Mouse (Mus musculus) myocyte (in vitro differentiated cells): Measurements from ENCODE around the gene Myo18b.

ENCODE experiments used
- CEBPB ChIP-seq: IDR thresholded peaks from 2 replicates; pipeline ENCODE4 v1.6.1; 2011; ENCODE audit warnings: mild to moderate bottlenecking, moderate library complexity; ENCODE audit not compliant: poor library complexity, insufficient read depth, severe bottlenecking
- E2F4 ChIP-seq: IDR thresholded peaks from one replicate; pipeline ENCODE4 v1.6.1; 2011; ENCODE audit warnings: mild to moderate bottlenecking, control low read depth, moderate library complexity; ENCODE audit not compliant: insufficient read depth
- MAX ChIP-seq: IDR thresholded peaks from one replicate; pipeline ENCODE4 v1.6.1; 2011; ENCODE audit warnings: low read depth, mild to moderate bottlenecking, control low read depth
- MYOD1 ChIP-seq, 3 experiments: IDR thresholded peaks; one replicate each; pipeline ENCODE4 v1.6.1; 2011; ENCODE audit warnings: control low read depth in 2 of 3, low read depth in 2 of 3, mild to moderate bottlenecking in 2 of 3, moderate library complexity in 1 of 3; ENCODE audit not compliant: insufficient read length in 2 of 3, control insufficient read depth in 1 of 3
- POLR2A ChIP-seq: IDR thresholded peaks from one replicate; pipeline ENCODE4 v1.6.1; 2011; ENCODE audit warnings: low read depth, mild to moderate bottlenecking, control low read depth, moderate library complexity; ENCODE audit not compliant: insufficient read length
- POLR2AphosphoS2 ChIP-seq: IDR thresholded peaks from one replicate; pipeline ENCODE4 v1.6.1; 2011; ENCODE audit warnings: low read depth, control low read depth; ENCODE audit not compliant: insufficient read length
- REST ChIP-seq: IDR thresholded peaks from one replicate; pipeline ENCODE4 v1.6.1; 2011; ENCODE audit warnings: mild to moderate bottlenecking, control low read depth, moderate library complexity; ENCODE audit not compliant: insufficient read depth, insufficient read length
- TCF12 ChIP-seq: IDR thresholded peaks from one replicate; pipeline ENCODE4 v1.6.1; 2011; ENCODE audit warnings: mild to moderate bottlenecking, control low read depth; ENCODE audit not compliant: poor library complexity, insufficient read depth, severe bottlenecking
- USF1 ChIP-seq: IDR thresholded peaks from one replicate; pipeline ENCODE4 v1.6.1; 2011; ENCODE audit warnings: low read depth, mild to moderate bottlenecking, control low read depth, moderate library complexity

- TF ChIP-seq POLR2A (no peak), USF1 (no peak), TCF12 (no peak), CEBPB (no peak), POLR2AphosphoS2 (no peak), REST (no peak), E2F4 (no peak), MAX (no peak), MYOD1 (IDR thresholded peaks at IDR 0.05; ENCODE audit: control insufficient read depth in 1 of 3, insufficient read length in 2 of 3, low read depth in 2 of 3) (no peak)
These were observed 100.1 kb downstream of the Myo18b start for GRCm38 (mm10) chr5:112796086-112796485.
